Mouse (Mus musculus) midbrain, postnatal 0 days (tissue): ENCODE measurements at regions not wholly inside any gene's neighbourhood (a gene's known extent, or its start where the extent isn't known, plus 50 kb on each side); places are given as distances from the start of the nearest gene placed in this dataset.

Experiments used
- ATAC-seq: fragments of 200-750 bp; cut with Nextera tagmentation; 2 replicates; pipeline ENCODE4 v1.8.0; 2017; ENCODE audit warnings: moderate number of reproducible peaks, mild to moderate bottlenecking, moderate TSS enrichment, moderate library complexity; ENCODE audit not compliant: low FRiP score
- DNase-seq: peaks from one replicate; pipeline ENCODE4 v3.0.0-alpha.2; 2015; ENCODE audit warnings: low spot score
- H3K27ac ChIP-seq: fragments of 300-500 bp; sonication (generic); 2 replicates; pipeline ENCODE4 v1.5.1; 2014; ENCODE audit warnings: low read depth, mild to moderate bottlenecking, low read length, mixed read lengths
- H3K27me3 ChIP-seq: fragments of 300-500 bp; sonication (generic); 2 replicates; pipeline ENCODE4 v1.6.1; 2014; ENCODE audit warnings: low read length, control low read depth, mixed read lengths; ENCODE audit not compliant: insufficient read depth
- H3K36me3 ChIP-seq: fragments of 300-500 bp; sonication (generic); 2 replicates; pipeline ENCODE4 v1.6.1; 2014; ENCODE audit warnings: low read length, control low read depth, mixed read lengths; ENCODE audit not compliant: insufficient read depth
- H3K4me1 ChIP-seq: fragments of 300-500 bp; sonication (generic); 2 replicates; pipeline ENCODE4 v1.6.1; 2014; ENCODE audit warnings: mild to moderate bottlenecking, control low read depth, antibody characterized with exemption, low read length, mixed read lengths; ENCODE audit not compliant: insufficient read depth
- H3K4me2 ChIP-seq: fragments of 300-500 bp; sonication (generic); 2 replicates; pipeline ENCODE4 v1.6.1; 2014; ENCODE audit warnings: low read depth, mild to moderate bottlenecking, low read length, mixed read lengths; ENCODE audit not compliant: poor library complexity, severe bottlenecking
- H3K4me3 ChIP-seq: fragments of 300-500 bp; sonication (generic); 2 replicates; pipeline ENCODE4 v1.5.1; 2014; ENCODE audit warnings: low read depth, mild to moderate bottlenecking, low read length, moderate library complexity
- H3K9ac ChIP-seq: fragments of 300-500 bp; sonication (generic); replicated peaks from 2 replicates; pipeline ENCODE4 v1.6.1; 2014; ENCODE audit warnings: mild to moderate bottlenecking, low read length, moderate library complexity, mixed read lengths; ENCODE audit not compliant: poor library complexity, severe bottlenecking
- H3K9me3 ChIP-seq: fragments of 300-500 bp; sonication (generic); 2 replicates; pipeline ENCODE4 v1.6.1; 2016; ENCODE audit warnings: low read length, control low read depth
- CTCF ChIP-seq: IDR thresholded peaks from 2 replicates; pipeline ENCODE4 v1.5.1; 2016; ENCODE audit warnings: antibody characterized with exemption, mild to moderate bottlenecking
- WGBS: fragments of 180-500 bp; shearing (Covaris S2); extraction: QIAGEN DNeasy Blood & Tissue Kit; methylation state at CpG from one replicate; pipeline ENCODE4 v1.1.7; 2014; 5-methylcytosine and 5-hydroxymethylcytosine counted together

GRCm38 (mm10) chr5:136628502-136628901, 61.2 kb upstream of the Cux1 start:
- WGBS, result 94% methylated on average over 5 of the region's 5 CpGs
- ATAC-seq (no peak), DNase-seq (no peak)
- no peak overlapping the region for H3K27ac ChIP-seq
- H3K4me1 ChIP-seq, result no peaks in the 10 kb centered on the region
- H3K4me2 ChIP-seq, result no peak overlapping the region
- no peaks in the 10 kb centered on the region for H3K27me3 ChIP-seq
- no peak overlapping the region for H3K9ac ChIP-seq
- H3K4me3 ChIP-seq, result no peak overlapping the region
- H3K9me3 ChIP-seq, result no peaks in the 10 kb centered on the region
- no peak for TF ChIP-seq CTCF
- no peaks in the 10 kb centered on the region for H3K36me3 ChIP-seq

- Histone ChIP-seq H3K4me3 (no peak overlapping the region), H3K27ac (no peak overlapping the region), H3K9ac (no peak overlapping the region), H3K36me3 (no peaks in the 10 kb centered on the region), H3K9me3 (no peaks in the 10 kb centered on the region), H3K4me2 (no peak overlapping the region), H3K27me3 (no peaks in the 10 kb centered on the region), H3K4me1 (no peaks in the 10 kb centered on the region)
- 90% methylated on average over 5 of the region's 5 CpGs for WGBS
- ATAC-seq, result no peak
- no peak for DNase-seq
- no peak for TF ChIP-seq CTCF
Observed at GRCm38 (mm10) chr5:136632286-136632685, 60.7 kb upstream of the Myl10 start.

GRCm38 (mm10) chr5:136633901-136634300, 59.0 kb upstream of the Myl10 start:
- H3K4me2 ChIP-seq, result no peak overlapping the region
- DNase-seq (peak; percentile 27), ATAC-seq (no peak)
- no peak for TF ChIP-seq CTCF
- H3K4me3 ChIP-seq, result no peak overlapping the region
- no peaks in the 10 kb centered on the region for H3K9me3 ChIP-seq
- no peak overlapping the region for H3K27ac ChIP-seq
- H3K9ac ChIP-seq, result no peak overlapping the region
- H3K27me3 ChIP-seq, result no peaks in the 10 kb centered on the region
- no peaks in the 10 kb centered on the region for H3K36me3 ChIP-seq
- 67% methylated on average over 6 of the region's 6 CpGs for WGBS
- H3K4me1 ChIP-seq, result no peaks in the 10 kb centered on the region

- WGBS, result 93% methylated on average over 2 of the region's 2 CpGs
- ATAC-seq, result no peak
- H3K4me3 ChIP-seq, result no peak overlapping the region
- no peaks in the 10 kb centered on the region for H3K4me1 ChIP-seq
- no peak for DNase-seq
- H3K9me3 ChIP-seq, result no peaks in the 10 kb centered on the region
- no peak overlapping the region for H3K27ac ChIP-seq
- H3K9ac ChIP-seq, result no peak overlapping the region
- H3K4me2 ChIP-seq, result no peak overlapping the region
- no peaks in the 10 kb centered on the region for H3K27me3 ChIP-seq
- no peaks in the 10 kb centered on the region for H3K36me3 ChIP-seq
- no peak for TF ChIP-seq CTCF
Observed at GRCm38 (mm10) chr5:136635119-136635518, 57.8 kb upstream of the Myl10 start.

- DNase-seq, result no peak
- no peaks in the 10 kb centered on the region for H3K36me3 ChIP-seq
- WGBS, result 40% methylated on average over 1 of the region's 1 CpGs
Observed at GRCm38 (mm10) chr5:136636476-136636875, 56.5 kb upstream of the Myl10 start.

GRCm38 (mm10) chr5:136637872-136638271, 55.1 kb upstream of the Myl10 start:
- WGBS, result 61% methylated on average over 11 of the region's 11 CpGs
- Histone ChIP-seq H3K9ac (no peak overlapping the region), H3K4me2 (no peak overlapping the region), H3K36me3 (no peaks in the 10 kb centered on the region), H3K4me1 (no peaks in the 10 kb centered on the region), H3K27ac (no peak overlapping the region), H3K9me3 (no peaks in the 10 kb centered on the region), H3K4me3 (no peak overlapping the region), H3K27me3 (no peaks in the 10 kb centered on the region)
- ATAC-seq (no peak), DNase-seq (no peak)
- no peak for TF ChIP-seq CTCF

More at GRCm38 (mm10) chr5:136636476-136636875, 56.5 kb upstream of the Myl10 start:
- no peak overlapping the region for H3K4me2 ChIP-seq
- no peaks in the 10 kb centered on the region for H3K9me3 ChIP-seq
- no peak overlapping the region for H3K27ac ChIP-seq
- H3K4me1 ChIP-seq, result no peaks in the 10 kb centered on the region
- no peaks in the 10 kb centered on the region for H3K27me3 ChIP-seq
- TF ChIP-seq CTCF, result no peak
- H3K4me3 ChIP-seq, result no peak overlapping the region
- no peak overlapping the region for H3K9ac ChIP-seq
- no peak for ATAC-seq
